Mouse (Mus musculus): Measurements from ENCODE around the gene Vps13d.

Gene Vps13d

GRCm38 (mm10) chr4:145073728-145074127, 121.1 kb downstream of the Vps13d start:
- no peak for DNase-seq

GRCm38 (mm10) chr4:145071942-145072341, 122.9 kb downstream of the Vps13d start:
- DNase-seq, result no peak

GRCm38 (mm10) chr4:145067019-145067680, 127.7 kb downstream of the Vps13d start:
- peak; percentile 78 for DNase-seq

GRCm38 (mm10) chr4:145066336-145067018, 128.3 kb downstream of the Vps13d start:
- DNase-seq, result no peak

GRCm38 (mm10) chr4:145058749-145059442, 135.9 kb downstream of the Vps13d start:
- no peak for DNase-seq

GRCm38 (mm10) chr4:145056346-145056745, 138.5 kb downstream of the Vps13d start:
- no peak for DNase-seq

GRCm38 (mm10) chr4:145055792-145056191, 139.0 kb downstream of the Vps13d start:
- DNase-seq, result no peak

- DNase-seq, result no peak
Measured at GRCm38 (mm10) chr4:145054369-145054768, 140.4 kb downstream of the Vps13d start.

GRCm38 (mm10) chr4:145052697-145053096, 142.1 kb downstream of the Vps13d start:
- no peak for DNase-seq

GRCm38 (mm10) chr4:145052282-145052681, 142.5 kb downstream of the Vps13d start:
- DNase-seq, result no peak

GRCm38 (mm10) chr4:145051209-145051969, 143.4 kb downstream of the Vps13d start:
- DNase-seq, result peak; percentile 16

- DNase-seq, result peak; percentile 52
Measured at GRCm38 (mm10) chr4:145050518-145051208, 144.1 kb downstream of the Vps13d start.

GRCm38 (mm10) chr4:145047964-145048363, 146.8 kb downstream of the Vps13d start:
- DNase-seq, result no peak

GRCm38 (mm10) chr4:145046032-145046401, 148.8 kb downstream of the Vps13d start:
- DNase-seq, result no peak

GRCm38 (mm10) chr4:145045312-145046031, 149.3 kb downstream of the Vps13d start:
- no peak for DNase-seq

GRCm38 (mm10) chr4:145041223-145041870, 153.5 kb downstream of the Vps13d start:
- DNase-seq, result no peak

GRCm38 (mm10) chr4:145037631-145038416, 157.0 kb downstream of the Vps13d start:
- DNase-seq, result no peak

GRCm38 (mm10) chr4:145037006-145037405, 157.8 kb downstream of the Vps13d start:
- no peak for DNase-seq

- no peak for DNase-seq
Measured at GRCm38 (mm10) chr4:145035450-145035849, 159.4 kb downstream of the Vps13d start.

GRCm38 (mm10) chr4:145034506-145035243, 160.1 kb downstream of the Vps13d start:
- DNase-seq, result peak; percentile 83

Measured in embryo, embryonic 11 days (tissue).